Mouse (Mus musculus) forelimb bud, embryonic 11.5 days (tissue): ENCODE data around the gene Gm20388.
"Not testable (repeated sequence)": the region's sequence is repeated elsewhere in the genome, so short reads cannot be mapped to it uniquely, and the experiment has no call there.

Source experiments
- DNase-seq: peaks from one replicate; pipeline ENCODE4 v3.0.0-alpha.2; 2012; ENCODE audit warnings: low read depth, low spot score

Gene Gm20388

GRCm38 (mm10) chr8:120364093-120364725, 453.6 kb downstream of the Gm20388 start:
- DNase-seq: no peak

GRCm38 (mm10) chr8:120366840-120367239, 456.2 kb downstream of the Gm20388 start:
- no peak for DNase-seq

- DNase-seq: not testable (repeated sequence)
These were observed 457.6 kb downstream of the Gm20388 start for GRCm38 (mm10) chr8:120368191-120368590.

- peak; percentile 63 for DNase-seq
These were observed 458.4 kb downstream of the Gm20388 start for GRCm38 (mm10) chr8:120368814-120369649.

DNA sequence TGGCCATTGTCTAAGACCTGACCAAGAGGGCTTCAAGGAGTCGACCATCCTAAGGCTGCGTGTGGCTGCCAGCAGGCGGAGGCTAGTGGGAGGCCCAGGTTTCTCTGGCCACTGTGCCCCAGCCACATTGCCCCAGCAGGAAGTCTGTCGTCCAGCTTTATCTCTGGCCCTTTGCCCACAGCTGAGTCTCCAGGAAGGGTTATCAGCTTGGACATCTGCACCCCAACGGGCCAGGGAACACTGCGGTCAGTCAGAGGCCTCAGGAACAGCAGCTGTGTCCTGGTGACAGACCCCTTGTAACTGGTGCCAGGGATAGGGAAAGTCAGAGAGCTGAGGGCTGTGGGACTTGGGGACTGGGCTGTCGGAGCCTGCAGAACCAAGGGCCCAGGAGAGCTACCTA, 459.3 kb downstream of the Gm20388 start:
- no peak for DNase-seq

DNA sequence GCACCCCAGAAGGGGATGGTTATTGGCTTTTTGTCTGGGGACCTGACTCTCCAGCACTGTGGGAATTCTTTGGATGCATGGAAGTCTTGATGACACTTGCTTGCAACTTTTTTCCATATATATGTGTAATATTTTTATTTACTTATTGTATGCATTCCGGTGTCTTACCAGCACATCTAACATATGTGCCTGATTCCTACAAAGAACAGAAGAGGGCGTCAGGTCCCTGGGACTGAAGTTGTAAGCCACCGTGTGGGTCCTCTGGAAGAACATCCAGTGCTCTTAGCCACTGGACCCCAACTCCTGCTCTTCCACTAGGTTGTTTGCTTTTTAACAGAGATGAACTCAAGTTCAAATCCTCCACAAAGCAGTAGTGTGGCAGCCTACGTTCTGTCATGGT, 459.8 kb downstream of the Gm20388 start:
- DNase-seq: no peak

- DNase-seq: no peak
These were observed 460.5 kb downstream of the Gm20388 start for GRCm38 (mm10) chr8:120371146-120371545.

DNA sequence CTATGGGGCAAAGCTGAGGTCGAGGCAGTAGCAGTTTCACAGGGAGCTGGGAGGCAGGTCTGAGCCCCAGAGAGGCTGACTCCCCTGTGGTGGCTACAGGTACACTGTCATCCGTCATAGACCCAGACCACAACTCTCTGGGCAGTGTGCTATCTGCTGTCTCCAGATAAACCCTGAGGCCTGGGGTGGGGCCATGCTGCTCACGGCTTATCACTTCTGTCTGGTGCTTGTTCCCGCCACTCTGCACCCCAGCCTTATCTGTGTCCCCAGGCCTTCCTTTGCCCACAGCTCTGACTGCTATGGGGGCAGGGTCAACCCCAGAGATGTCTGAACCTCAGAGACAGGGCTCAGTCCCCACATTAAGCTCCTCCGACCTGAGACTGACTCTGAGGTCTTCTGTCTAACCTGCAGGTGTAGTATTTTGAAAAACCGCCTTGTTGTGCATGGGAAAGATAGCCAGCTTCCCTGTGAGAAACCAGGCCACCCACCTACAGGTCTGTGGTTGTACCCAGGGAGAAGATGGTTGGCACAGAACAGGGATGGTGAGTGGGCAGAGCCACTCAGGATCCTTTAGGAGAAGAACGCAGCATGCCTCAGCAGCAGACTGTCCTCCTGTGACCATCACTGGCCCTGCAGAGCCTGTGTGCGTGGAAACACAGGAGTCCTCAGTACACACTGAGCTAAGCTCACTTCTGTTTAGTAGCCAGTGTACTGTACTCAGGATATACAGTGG, 461.2 kb downstream of the Gm20388 start:
- DNase-seq: no peak

DNA sequence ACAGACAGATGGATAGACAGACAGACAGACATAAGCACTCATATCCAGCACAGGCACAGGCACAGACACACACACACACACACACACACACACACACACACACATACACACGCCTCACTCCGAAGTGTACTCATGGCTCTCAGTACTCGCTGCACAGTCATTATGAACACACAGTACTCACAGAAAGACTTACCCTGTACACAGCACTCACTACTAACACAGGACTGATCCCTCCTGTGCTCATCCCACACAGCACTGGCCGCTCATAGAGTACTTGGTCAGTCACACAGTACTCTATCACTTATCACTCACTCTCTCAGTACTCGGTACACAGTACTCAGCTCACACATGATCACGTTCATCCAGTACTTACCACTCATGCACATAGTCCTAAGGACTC, 462.0 kb downstream of the Gm20388 start:
- no peak for DNase-seq

DNA sequence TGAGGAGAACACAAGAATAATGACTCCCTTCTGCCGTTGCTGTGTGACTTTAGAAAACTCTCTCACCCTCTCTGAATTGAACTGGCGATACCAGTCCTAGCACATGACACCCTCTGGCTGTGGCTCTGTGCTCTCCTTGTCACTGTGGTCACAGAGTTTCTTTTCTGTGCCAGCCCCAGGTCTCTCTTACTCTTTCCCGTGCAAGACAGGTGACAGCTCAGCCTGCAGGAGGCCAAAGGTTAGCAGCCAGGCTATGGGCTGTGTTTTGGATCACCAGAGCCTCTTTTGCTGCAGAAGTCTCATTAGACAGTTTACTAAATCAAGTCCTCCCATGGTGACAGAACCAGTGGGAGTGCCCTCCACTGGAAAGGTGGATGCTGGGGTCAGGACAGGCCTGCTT, 463.0 kb downstream of the Gm20388 start:
- DNase-seq: no peak

- DNase-seq: no peak
These were observed 463.4 kb downstream of the Gm20388 start for GRCm38 (mm10) chr8:120374070-120374469.

DNA sequence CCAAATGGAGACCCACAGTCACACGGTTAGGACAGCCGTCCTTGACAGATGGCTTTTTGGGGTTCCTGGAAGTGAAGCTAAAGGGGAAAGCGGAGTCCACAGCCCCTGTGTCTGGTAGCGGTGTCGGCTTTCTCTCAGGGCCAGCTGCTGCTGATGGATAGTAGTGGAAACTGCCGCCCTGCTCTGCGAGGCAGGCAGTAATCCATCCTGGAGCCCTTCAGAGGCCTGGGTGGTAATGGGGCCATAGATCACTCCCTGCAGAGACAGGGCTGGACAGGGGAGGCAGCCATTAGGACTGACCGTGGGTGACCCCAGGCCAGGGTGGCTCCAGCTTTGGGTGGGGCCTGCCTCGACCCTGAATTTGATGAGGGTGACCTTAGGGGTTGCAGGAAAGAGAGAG, 463.9 kb downstream of the Gm20388 start:
- no peak for DNase-seq

DNA sequence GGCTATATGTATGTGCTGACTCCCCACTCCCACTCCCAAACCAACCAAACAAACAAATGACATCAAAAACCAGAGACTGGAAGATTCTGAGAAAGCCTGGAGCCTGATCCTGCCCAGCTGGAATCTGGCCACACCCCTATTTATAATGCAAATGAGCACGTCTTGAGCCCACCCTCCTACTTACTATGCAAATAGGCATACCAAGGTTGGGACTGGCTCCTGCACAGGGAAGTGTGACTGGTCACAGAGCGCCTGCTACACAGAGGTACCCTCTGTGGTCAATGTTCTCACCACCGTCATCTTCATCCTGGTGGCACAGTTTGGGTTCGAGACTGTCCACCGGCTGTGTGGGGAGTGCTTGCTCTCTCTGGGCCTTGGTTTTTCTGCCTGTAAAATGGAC, 464.5 kb downstream of the Gm20388 start:
- DNase-seq: no peak

DNA sequence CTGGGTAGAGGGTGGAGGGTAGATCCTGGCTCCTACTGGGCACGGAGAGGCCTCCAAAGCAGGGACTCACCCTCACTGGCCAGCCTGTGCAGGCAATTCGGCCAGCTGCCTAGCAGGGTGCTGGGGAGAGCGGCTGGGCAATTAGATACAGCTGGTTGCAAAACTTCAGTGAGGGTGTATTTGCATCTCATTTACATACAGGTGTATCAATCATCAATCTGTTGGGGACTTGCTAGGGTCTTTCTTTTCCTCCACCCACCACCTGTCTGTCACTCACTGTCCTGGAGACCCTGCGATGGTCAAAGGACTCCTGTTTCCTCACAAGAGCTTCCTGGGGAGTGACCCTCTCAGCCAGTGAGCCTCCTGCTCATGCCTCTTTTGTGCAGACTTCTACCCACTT, 465.6 kb downstream of the Gm20388 start:
- DNase-seq: no peak

- DNase-seq: no peak
These were observed 466.5 kb downstream of the Gm20388 start for GRCm38 (mm10) chr8:120376847-120377802.

DNA sequence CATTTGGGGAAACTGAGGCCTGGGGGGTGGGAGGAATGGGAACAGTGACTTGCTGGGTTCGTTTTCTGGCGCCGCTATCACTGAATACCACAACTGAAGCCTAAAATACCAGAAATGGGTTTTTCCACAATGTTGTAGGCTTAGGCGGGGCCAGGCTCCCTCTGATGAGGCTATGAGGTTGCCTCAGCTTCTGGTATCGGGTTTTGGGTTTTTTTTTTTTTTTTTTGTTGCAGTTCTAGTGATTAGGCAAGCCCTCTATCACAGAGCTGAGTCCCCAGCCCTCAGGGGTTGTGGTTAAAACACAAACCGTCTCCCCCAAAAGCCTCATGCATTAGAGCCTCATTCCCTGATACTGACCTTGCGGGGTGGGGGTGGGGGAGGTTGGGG, 467.2 kb downstream of the Gm20388 start:
- DNase-seq: no peak

DNA sequence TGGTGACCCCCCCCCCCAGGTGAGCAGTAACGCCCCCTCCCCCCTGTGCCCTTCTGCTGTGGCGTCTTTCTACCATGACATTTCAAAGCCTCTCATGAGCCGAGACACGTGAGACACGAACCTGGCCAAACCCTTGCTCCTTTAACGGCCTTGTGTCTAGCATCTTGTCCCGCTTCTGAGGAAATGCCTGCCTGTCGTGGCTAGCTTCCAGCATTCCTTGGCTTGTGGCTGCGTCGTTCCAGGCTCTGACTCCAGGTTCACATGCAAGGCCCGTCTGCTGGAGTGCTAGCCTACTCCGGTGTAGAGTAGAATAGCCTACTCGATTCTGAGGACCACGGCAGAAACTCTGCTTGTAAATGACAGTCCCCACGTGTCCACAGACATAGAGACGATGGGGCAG, 467.7 kb downstream of the Gm20388 start:
- DNase-seq: no peak

DNA sequence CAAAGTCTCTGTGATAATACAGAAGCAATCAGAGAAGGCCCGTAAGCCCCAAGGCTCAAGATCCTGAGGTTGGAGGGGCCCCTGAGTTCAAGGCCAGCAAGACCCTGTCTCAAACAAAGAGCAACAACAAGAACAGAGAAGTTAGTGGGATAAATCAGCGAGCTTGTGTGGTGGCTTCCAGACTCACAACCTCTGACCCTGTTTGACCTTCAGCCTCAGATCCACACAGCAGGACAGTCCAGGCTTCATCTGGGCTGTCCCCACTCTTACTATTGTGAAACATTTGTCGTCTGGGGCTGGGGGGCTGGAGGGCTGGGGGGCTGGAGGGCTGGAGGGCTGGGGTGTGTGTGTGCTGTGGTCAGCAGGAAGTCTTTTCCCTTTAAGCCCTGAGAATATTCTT, 468.4 kb downstream of the Gm20388 start:
- DNase-seq: no peak

DNA sequence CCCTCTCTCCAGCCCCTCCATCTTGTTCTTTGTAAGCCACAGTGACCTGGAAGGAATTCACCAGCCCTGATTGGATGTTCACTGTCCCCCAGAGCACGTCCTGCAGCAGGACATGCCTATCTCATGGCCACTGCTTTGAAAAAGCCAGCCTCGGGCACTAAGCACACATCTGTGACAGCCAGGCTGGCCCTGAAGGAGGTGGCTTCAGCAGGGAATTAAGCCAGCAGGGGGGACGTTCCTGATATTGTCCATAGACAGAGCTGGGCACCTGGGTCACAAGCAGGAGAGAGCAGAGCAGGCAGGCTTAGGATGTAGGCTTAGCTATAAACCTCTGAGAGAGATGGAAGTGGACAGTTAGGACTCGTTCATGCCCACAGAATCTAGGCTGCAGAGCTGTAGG, 471.2 kb downstream of the Gm20388 start:
- no peak for DNase-seq

DNA sequence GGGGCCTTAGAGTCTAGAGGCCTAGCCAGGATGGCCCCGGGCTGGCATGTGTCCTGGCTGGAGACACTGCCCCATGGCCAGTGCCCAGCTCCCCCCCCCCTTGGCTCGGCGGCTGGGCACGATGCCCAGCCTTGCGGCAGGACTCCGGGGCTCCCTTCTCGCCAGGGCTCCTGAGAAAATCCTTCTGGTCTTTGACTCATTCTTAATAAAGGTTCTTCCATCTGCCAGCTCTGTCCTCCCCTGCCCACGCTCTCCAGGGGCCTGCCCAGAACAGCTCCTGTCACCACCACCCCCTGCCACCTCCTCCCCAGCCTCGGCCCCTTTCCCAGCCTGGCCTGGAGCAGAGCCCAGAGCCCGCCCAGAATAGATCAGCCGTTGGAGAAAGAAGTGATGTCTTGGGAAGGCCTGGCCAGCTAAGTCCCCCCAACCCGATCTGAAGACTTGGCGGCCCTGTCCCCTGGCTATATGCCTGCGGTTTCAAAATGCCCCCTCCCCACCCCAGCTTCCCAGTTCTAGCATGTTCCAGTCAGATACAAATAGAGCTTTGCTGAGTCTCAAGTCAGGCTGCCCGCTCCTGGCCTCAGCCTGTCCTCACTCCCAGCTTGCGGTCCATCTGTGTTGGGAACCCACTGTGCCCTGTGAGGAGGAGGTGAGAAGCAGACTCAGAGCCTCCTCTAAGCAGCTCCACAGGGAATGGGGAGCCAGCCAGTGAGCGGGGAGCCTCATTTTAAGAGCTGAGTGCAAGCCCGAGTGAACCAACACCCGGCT, 472.0 kb downstream of the Gm20388 start:
- DNase-seq: no peak

- no peak for DNase-seq
These were observed 472.5 kb downstream of the Gm20388 start for GRCm38 (mm10) chr8:120383204-120383560.
